Mouse (Mus musculus) MEL (cell line): ENCODE data around the gene Lrrc39.

Experiments
- CHD1 ChIP-seq: IDR thresholded peaks from 2 replicates; pipeline ENCODE4 v1.6.1; 2012; ENCODE audit warnings: low read depth, mild to moderate bottlenecking, inconsistent platforms, low read length, improper control_type of control experiment
- CTCF ChIP-seq, 3 experiments: IDR thresholded peaks in 2 of 3; conservative IDR thresholded peaks in 1 of 3; 2 replicates each; pipeline ENCODE4 v1.5.1; 2011 to 2012; ENCODE audit warnings: low read length in 3 of 3, low read depth in 2 of 3, mild to moderate bottlenecking in 2 of 3, improper control_type of control experiment in 1 of 3, inconsistent platforms in 1 of 3, mixed read lengths in 1 of 3, moderate library complexity in 1 of 3; ENCODE audit not compliant: control insufficient read depth in 1 of 3, insufficient read depth in 1 of 3, poor library complexity in 1 of 3, severe bottlenecking in 1 of 3
- EP300 ChIP-seq, 2 experiments: IDR thresholded peaks; 2 replicates each; pipeline ENCODE4 v1.6.1; 2011; ENCODE audit warnings: improper control_type of control experiment in 2 of 2, low read length in 2 of 2, low read depth in 1 of 2, mild to moderate bottlenecking in 1 of 2
- MYC ChIP-seq: IDR thresholded peaks from 2 replicates; pipeline ENCODE4 v1.6.1; 2011; ENCODE audit warnings: low read depth, mild to moderate bottlenecking, low read length, improper control_type of control experiment, moderate library complexity
- POLR2A ChIP-seq, 2 experiments: IDR thresholded peaks; 2 replicates each; pipeline ENCODE4 v1.6.1; 2011 to 2012; ENCODE audit warnings: low read length in 2 of 2, mild to moderate bottlenecking in 2 of 2, control low read depth in 1 of 2, improper control_type of control experiment in 1 of 2, low read depth in 1 of 2, moderate library complexity in 1 of 2; ENCODE audit not compliant: control insufficient read depth in 1 of 2, insufficient read depth in 1 of 2, poor library complexity in 1 of 2
- SMC3 ChIP-seq: IDR thresholded peaks from 2 replicates; pipeline ENCODE4 v1.6.1; 2011; ENCODE audit warnings: low read depth, low read length, improper control_type of control experiment

GRCm38 (mm10) chr3:116582201-116582600 is 19.4 kb downstream of the Lrrc39 start:
- TF ChIP-seq EP300 (IDR thresholded peaks at IDR 0.05; ENCODE audit: low read depth in 1 of 2, low read length in 2 of 2): no peak
- TF ChIP-seq POLR2A (IDR thresholded peaks at IDR 0.05; ENCODE audit: control insufficient read depth in 1 of 2, insufficient read depth in 1 of 2, low read depth in 1 of 2, low read length in 2 of 2, poor library complexity in 1 of 2): no peak
- no peak for TF ChIP-seq CTCF (IDR thresholded peaks at IDR 0.05 in 2 of 3, conservative IDR thresholded peaks at IDR 0.05 in 1 of 3; ENCODE audit: control insufficient read depth in 1 of 3, insufficient read depth in 1 of 3, low read depth in 2 of 3, low read length in 3 of 3, poor library complexity in 1 of 3, severe bottlenecking in 1 of 3)
- no peak for TF ChIP-seq SMC3
- TF ChIP-seq CHD1: no peak
- TF ChIP-seq MYC: no peak
